Mouse (Mus musculus) left cerebral cortex, postnatal 14 days (tissue): ENCODE measurements around the gene Slc39a5. TPM values are rescaled to one million over a fixed set of nuclear protein-coding genes. Genes with fewer than 3 reads are reported as not detected.

Source experiments
- DNase-seq, 2 experiments: peaks; one replicate each; pipeline ENCODE4 v3.0.0; 2021 to 2022; ENCODE audit warnings: low spot score in 2 of 2, mixed read lengths in 1 of 2
- intact Hi-C: fragments of 180-260 bp; cut with DNase I; formaldehyde crosslinking; loops from one replicate; pipeline ENCODE4 v1.15.1; 2025
- total RNA-seq, 2 experiments: library from RNA; stranded (reverse); gene quantifications; 2 replicates each; pipeline ENCODE4 v1.2.3; 2021

The Slc39a5 gene
- total RNA-seq, 2 experiments from 2014 or later: 1.0 TPM; not detected in 1

GRCm38 (mm10) chr10:128378462-128378861 is 22.6 kb downstream of the Slc39a5 start:
- intact Hi-C loops: loop anchor here (10.0 kb wide), 1 partner anchor 166 kb away; the partner anchor contains the start of genes Rpl41 and Zc3h10
- no peak for DNase-seq

GRCm38 (mm10) chr10:128377940-128378448 is 23.0 kb downstream of the Slc39a5 start:
- intact Hi-C loops: loop anchor here (10.0 kb wide), 1 partner anchor 167 kb away; the partner anchor contains the start of genes Rpl41 and Zc3h10
- DNase-seq: no peak

- intact Hi-C loops: loop anchor here (10.0 kb wide), 1 partner anchor 167 kb away; the partner anchor contains the start of genes Rpl41 and Zc3h10
- DNase-seq: peak in 1 of 2 experiments; percentile 47
Measured at GRCm38 (mm10) chr10:128377222-128377939, 23.6 kb downstream of the Slc39a5 start.

- peak in 1 of 2 experiments; percentile 80 for DNase-seq
- intact Hi-C loops: loop anchor here (10.0 kb wide), 1 partner anchor 168 kb away; the partner anchor contains the start of genes Rpl41 and Zc3h10
Measured at GRCm38 (mm10) chr10:128376455-128377211, 24.4 kb downstream of the Slc39a5 start, which contains the start of gene Ankrd52. Gene Ankrd52, plus strand, starts transcription at chr10:128377115.

- intact Hi-C loops: loop anchor here (10.0 kb wide), 1 partner anchor 169 kb away; the partner anchor contains the start of genes Rpl41 and Zc3h10
- DNase-seq: no peak
Measured at GRCm38 (mm10) chr10:128376099-128376454, 25.0 kb downstream of the Slc39a5 start.

GRCm38 (mm10) chr10:128374393-128374792 is 26.6 kb downstream of the Slc39a5 start:
- intact Hi-C loops: loop anchor here (10.0 kb wide), 1 partner anchor 170 kb away; the partner anchor contains the start of genes Rpl41 and Zc3h10

GRCm38 (mm10) chr10:128372989-128373748 is 27.9 kb downstream of the Slc39a5 start:
- intact Hi-C loops: loop anchor here (10.0 kb wide), 1 partner anchor 172 kb away; the partner anchor contains the start of genes Rpl41 and Zc3h10
- no peak for DNase-seq

More at GRCm38 (mm10) chr10:128374393-128374792, 26.6 kb downstream of the Slc39a5 start:
- peak; percentile 9 to 47 for DNase-seq

GRCm38 (mm10) chr10:128372142-128372541 is 28.9 kb downstream of the Slc39a5 start:
- no peak for DNase-seq
- intact Hi-C loops: loop anchor here (10.0 kb wide), 1 partner anchor 173 kb away; the partner anchor contains the start of genes Rpl41 and Zc3h10

GRCm38 (mm10) chr10:128370601-128371000 is 30.4 kb downstream of the Slc39a5 start:
- DNase-seq: no peak
- intact Hi-C loops: loop anchor here (10.0 kb wide), 1 partner anchor 174 kb away; the partner anchor contains the start of genes Rpl41 and Zc3h10

- intact Hi-C loops: loop anchor here (10.0 kb wide), 1 partner anchor 175 kb away; the partner anchor contains the start of genes Rpl41 and Zc3h10
- DNase-seq: no peak
Measured at GRCm38 (mm10) chr10:128370021-128370420, 31.0 kb downstream of the Slc39a5 start.

GRCm38 (mm10) chr10:128369599-128369998 is 31.4 kb downstream of the Slc39a5 start:
- intact Hi-C loops: loop anchor here (5.0 kb wide), 1 partner anchor 88 kb away; the partner anchor contains the start of gene Smarcc2
- DNase-seq: no peak

GRCm38 (mm10) chr10:128369218-128369543 is 31.8 kb downstream of the Slc39a5 start:
- DNase-seq: no peak
- intact Hi-C loops: loop anchor here (5.0 kb wide), 1 partner anchor 88 kb away; the partner anchor contains the start of gene Smarcc2

GRCm38 (mm10) chr10:128368402-128369217 is 32.4 kb downstream of the Slc39a5 start, which contains the start of gene Coq10a:
Gene Coq10a, minus strand, starts transcription at chr10:128368997.
- intact Hi-C loops: loop anchor here (5.0 kb wide), 1 partner anchor 89 kb away; the partner anchor contains the start of gene Smarcc2

GRCm38 (mm10) chr10:128367899-128368401 is 33.1 kb downstream of the Slc39a5 start:
- no peak for DNase-seq
- intact Hi-C loops: loop anchor here (5.0 kb wide), 1 partner anchor 89 kb away; the partner anchor contains the start of gene Smarcc2

More at GRCm38 (mm10) chr10:128368402-128369217, 32.4 kb downstream of the Slc39a5 start, which contains the start of gene Coq10a:
- peak; percentile 90 to 96 for DNase-seq

- intact Hi-C loops: no loop called here
Measured at GRCm38 (mm10) chr10:128362568-128362967, 38.5 kb downstream of the Slc39a5 start.

GRCm38 (mm10) chr10:128361836-128362235 is 39.2 kb downstream of the Slc39a5 start:
- intact Hi-C loops: no loop called here

More at GRCm38 (mm10) chr10:128362568-128362967, 38.5 kb downstream of the Slc39a5 start:
- peak in 1 of 2 experiments; percentile 48 for DNase-seq

GRCm38 (mm10) chr10:128359226-128359625 is 41.8 kb downstream of the Slc39a5 start:
- DNase-seq: no peak
- intact Hi-C loops: no loop called here

More at GRCm38 (mm10) chr10:128361836-128362235, 39.2 kb downstream of the Slc39a5 start:
- DNase-seq: no peak
